Mouse (Mus musculus) CD4-positive, CD25-positive, alpha-beta regulatory T cell, adult 2 months (primary cell): ENCODE data around the gene Pdhx.
A peak's percentile ranks its signal among the peaks of the same experiment; 100 is the strongest.

Source experiments
- DNase-seq: peaks from one replicate; pipeline ENCODE4 v3.0.0-alpha.2; 2012; ENCODE audit warnings: low read depth, low spot score

Gene Pdhx

GRCm38 (mm10) chr2:103062865-103063264, 10.4 kb downstream of the Pdhx start:
- peak; percentile 74 for DNase-seq

- no peak for DNase-seq
These were observed 15.0 kb downstream of the Pdhx start for GRCm38 (mm10) chr2:103058266-103058665.

- no peak for DNase-seq
These were observed 17.5 kb downstream of the Pdhx start for GRCm38 (mm10) chr2:103055820-103056219.

GRCm38 (mm10) chr2:103051937-103052893, 21.1 kb downstream of the Pdhx start:
- no peak for DNase-seq

GRCm38 (mm10) chr2:103045286-103045685, 28.0 kb downstream of the Pdhx start:
- no peak for DNase-seq

- DNase-seq = no peak
These were observed 32.4 kb downstream of the Pdhx start for GRCm38 (mm10) chr2:103040896-103041295.

- DNase-seq = no peak
These were observed 35.5 kb downstream of the Pdhx start for GRCm38 (mm10) chr2:103037831-103038230.

GRCm38 (mm10) chr2:103022728-103023127, 50.6 kb downstream of the Pdhx start:
- no peak for DNase-seq

- no peak for DNase-seq
These were observed 52.9 kb downstream of the Pdhx start for GRCm38 (mm10) chr2:103020191-103020987.

GRCm38 (mm10) chr2:103018817-103019494, 54.4 kb downstream of the Pdhx start:
- peak; percentile 74 for DNase-seq

- peak; percentile 14 for DNase-seq
These were observed 55.9 kb downstream of the Pdhx start for GRCm38 (mm10) chr2:103017391-103017824.

GRCm38 (mm10) chr2:103016089-103016488, 57.2 kb downstream of the Pdhx start:
- DNase-seq = no peak

- peak; percentile 44 for DNase-seq
These were observed 60.3 kb downstream of the Pdhx start for GRCm38 (mm10) chr2:103012782-103013575.

- no peak for DNase-seq
These were observed 65.1 kb downstream of the Pdhx start for GRCm38 (mm10) chr2:103008221-103008620.

- DNase-seq = peak; percentile 70
These were observed 68.7 kb downstream of the Pdhx start for GRCm38 (mm10) chr2:103004599-103004998.

GRCm38 (mm10) chr2:102999153-102999575, 74.1 kb downstream of the Pdhx start:
- peak; percentile 75 for DNase-seq

- peak; percentile 64 for DNase-seq
These were observed 75.0 kb downstream of the Pdhx start for GRCm38 (mm10) chr2:102998356-102998755.

- DNase-seq = no peak
These were observed 75.4 kb downstream of the Pdhx start for GRCm38 (mm10) chr2:102997874-102998273.

- DNase-seq = no peak
These were observed 79.3 kb downstream of the Pdhx start for GRCm38 (mm10) chr2:102993841-102994607.

GRCm38 (mm10) chr2:102992405-102992804, 80.9 kb downstream of the Pdhx start:
- no peak for DNase-seq
